Mouse (Mus musculus) thymus, adult 18-20 months (tissue): ENCODE data around the gene Hmgcs2.

Experiments
- DNase-seq, 2 experiments: peaks; one replicate each; pipeline ENCODE4 v3.0.0; 2022; ENCODE audit warnings: mixed read lengths in 2 of 2

Gene Hmgcs2

DNA sequence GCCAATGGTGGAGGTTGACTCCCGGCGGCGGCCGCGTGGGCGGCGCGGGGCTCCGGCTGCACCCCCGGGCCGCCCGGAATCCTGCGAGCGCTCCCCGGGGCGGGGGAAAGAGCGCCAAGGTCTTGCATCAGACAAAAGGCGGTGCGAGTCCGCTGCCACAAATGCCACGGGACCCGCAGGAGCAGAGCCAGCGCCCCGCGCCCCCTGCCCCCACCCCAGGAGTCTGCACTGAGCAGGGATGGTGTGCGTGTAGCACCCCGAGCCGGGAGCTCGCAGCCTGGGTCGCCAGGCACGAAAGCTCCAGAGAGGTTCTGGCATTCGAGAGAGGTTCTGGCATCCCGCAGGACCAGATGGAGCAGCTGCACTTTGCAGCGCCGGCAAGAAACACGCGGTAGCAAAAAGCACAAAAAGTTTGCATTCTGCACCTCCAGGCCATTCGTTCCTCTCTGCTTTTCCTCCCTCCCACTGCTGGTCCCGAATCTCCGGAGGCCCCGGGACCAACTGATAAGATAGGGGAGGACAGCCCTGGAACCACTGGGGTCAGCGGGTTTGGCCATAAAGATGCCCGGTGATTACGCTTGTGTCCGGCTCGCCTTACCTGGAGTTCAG is 59.0 kb downstream of the Hmgcs2 start:
- peak; percentile 44 to 55 for DNase-seq

GRCm38 (mm10) chr3:98339706-98340109 is 59.5 kb downstream of the Hmgcs2 start, which contains the start of gene Phgdh:
Gene Phgdh, minus strand, starts transcription at chr3:98339990.
- DNase-seq = peak; percentile 74 to 83

GRCm38 (mm10) chr3:98340818-98341594 is 60.8 kb downstream of the Hmgcs2 start:
- DNase-seq = no peak

DNA sequence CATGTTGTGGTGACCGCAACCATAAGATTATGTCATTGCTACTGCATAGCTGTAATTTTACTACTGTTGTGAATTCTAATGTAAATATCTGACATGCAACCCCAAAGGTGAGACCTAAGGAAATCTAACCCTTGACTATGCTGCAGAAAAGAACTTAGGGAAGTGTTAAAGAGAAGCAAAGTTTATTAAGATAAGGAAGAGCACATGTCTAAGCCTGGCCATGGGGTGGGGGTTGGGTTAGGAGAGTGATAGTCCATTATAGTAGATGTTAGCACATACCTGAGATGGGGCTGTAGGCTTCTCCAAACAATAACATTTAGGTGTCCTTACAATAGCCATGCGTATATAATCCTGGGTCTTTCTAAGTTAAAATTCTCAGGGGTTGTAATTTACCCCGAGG is 63.0 kb downstream of the Hmgcs2 start:
- DNase-seq = no peak

DNA sequence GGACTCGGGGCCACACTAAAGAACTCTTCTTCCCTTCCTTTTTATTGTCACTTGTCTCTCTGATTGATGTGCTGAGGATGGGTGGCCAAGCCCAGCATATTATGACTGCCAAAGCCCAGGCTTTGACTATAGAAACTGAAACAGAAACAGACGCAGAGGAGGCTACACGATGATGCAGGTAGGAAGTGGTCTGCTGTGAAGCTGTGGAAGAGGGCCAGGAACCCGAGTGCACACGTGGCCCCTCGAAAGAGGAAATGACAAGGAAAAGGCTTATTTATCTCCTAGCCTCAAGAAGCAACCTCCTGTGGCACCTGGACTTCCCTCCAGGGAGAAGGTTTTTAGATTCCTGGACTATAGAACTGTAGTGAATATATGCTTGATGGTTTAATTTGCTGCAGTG is 67.9 kb downstream of the Hmgcs2 start:
- DNase-seq = peak; percentile 30 to 44

GRCm38 (mm10) chr3:98348705-98349104 is 68.5 kb downstream of the Hmgcs2 start:
- DNase-seq = no peak

DNA sequence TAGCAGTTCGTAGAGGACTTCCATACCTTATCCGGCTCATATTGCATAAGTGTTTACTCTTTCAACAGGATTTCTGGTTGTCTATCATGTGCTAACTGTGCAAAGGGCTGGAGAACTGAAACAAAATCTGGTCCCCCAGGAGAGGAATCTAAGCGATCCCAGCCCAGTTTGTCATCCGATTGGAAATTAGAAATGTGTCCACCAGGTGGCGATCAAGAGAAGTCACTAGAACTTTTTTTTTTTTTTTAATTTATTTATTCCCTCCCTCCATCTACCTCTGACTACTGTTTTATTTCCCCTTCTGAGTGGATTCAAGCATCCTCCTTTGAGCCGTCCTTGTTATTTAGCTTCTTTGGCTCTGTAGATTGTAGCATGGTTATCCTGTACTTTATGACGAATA is 73.7 kb downstream of the Hmgcs2 start:
- DNase-seq = no peak

DNA sequence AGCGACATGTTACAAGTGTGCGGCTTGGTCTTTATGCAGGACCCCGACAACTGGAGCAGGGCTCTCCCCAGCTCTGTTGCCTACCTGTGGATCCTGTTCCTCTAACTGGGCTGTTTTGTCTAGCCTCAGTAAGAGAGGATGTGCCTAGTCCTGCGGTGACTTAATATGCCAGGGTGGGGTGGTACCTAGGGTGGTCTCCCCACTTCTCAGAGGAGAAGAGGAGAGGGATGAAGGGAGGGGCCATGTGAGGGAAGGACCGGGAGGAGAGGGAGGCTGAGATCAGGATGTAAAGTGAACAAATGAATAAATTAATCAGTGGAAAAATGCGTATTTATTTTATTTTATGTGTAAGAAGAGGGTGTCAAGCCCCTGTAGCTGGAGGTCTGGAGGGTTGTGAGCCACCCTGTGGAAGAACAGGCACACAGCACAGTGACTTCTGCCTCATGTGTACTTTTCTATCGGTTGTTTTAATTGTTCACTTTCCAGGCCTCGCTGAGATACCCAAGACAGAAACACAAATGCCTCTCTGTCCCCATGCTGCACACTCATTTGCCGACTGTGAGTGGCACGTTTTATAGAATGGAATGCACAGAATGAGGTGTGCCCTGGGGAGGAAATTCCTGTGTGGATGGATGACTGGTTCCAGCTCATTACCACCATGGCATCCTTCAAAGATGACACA is 75.2 kb downstream of the Hmgcs2 start:
- DNase-seq = no peak

DNA sequence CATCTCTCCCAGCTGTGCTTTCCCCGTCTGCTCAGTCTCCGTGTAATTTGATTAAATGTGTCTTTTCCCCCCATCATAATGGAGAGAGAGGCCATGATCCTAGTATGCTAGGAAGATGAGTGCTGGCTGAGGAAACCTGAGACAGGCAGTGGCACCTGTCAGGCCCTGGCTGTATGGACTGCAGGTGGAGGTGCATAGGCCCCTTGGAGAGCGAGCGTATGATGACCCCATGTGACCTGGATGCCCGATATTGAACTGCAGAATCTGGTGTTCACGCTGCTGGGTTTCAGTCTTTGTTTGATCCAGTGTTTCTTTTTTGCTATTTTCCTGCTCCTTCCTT is 75.8 kb downstream of the Hmgcs2 start:
- DNase-seq = no peak

DNA sequence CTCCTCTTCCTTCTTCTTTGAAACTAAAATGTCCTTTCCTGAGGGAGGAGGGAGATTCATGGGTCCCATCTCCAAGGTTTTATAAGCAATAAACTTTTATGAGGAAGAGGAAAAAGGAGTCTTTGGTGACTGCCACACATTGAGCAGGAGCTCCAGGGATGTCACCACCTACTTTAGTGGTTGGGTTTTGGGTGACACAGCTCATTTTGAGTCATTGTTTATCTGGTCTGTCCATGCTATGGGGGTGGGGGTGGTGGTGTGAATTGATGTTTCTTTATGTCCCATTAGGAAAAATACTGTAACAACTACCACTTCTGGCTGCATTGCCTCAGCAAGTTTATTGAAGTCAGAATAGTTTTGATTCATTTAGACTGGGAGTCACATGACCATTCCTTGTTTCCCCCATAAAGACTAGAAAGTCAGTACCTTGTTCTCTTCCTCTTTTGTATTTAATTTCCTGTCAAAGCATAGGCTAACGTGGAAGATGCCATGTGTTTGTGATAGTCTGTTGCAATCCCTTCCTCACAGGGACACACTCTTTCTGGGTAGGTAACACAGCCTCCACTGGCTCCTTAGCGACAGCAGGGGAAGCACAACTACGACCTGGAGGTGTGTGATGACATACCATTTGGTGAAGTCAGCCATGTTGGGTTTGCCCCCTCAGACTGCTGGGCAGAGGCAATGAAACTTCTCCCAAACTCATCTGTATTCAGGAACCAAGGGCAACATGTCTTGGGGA is 76.6 kb downstream of the Hmgcs2 start:
- no peak for DNase-seq
